Mouse (Mus musculus) cerebellum, adult 8-10 months (tissue): ENCODE results near the gene Abat.
"Not testable (repeated sequence)": the region's sequence is repeated elsewhere in the genome, so short reads cannot be mapped to it uniquely, and the experiment has no call there.

Source experiments
- DNase-seq: peaks from one replicate; pipeline ENCODE4 v3.0.0; 2022

Abat gene

DNA sequence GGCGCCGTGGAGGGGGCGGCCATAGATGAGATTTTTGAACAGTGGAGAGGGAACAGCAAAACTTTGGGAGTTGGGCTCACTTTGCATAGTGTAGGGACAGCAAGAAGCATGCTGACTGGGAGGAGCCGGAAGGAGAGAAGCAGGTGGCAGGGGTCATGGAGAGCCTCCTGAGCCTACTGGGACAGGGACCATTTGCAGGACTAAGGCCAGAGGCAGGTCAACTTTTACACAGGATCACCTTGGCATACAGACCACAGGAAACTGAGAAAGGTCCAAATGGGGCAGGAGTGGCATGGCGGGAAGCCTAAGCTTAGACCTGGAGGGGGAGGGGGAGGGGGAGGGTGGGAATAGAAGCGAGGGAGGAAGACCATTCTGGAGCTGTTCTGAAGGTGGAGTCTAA lies 20.2 kb downstream of the Abat start:
- no peak for DNase-seq

- DNase-seq, result no peak
Measured at GRCm38 (mm10) chr16:8534466-8535200, 21.4 kb downstream of the Abat start.

- no peak for DNase-seq
Measured at GRCm38 (mm10) chr16:8535411-8535810, 22.2 kb downstream of the Abat start.

DNA sequence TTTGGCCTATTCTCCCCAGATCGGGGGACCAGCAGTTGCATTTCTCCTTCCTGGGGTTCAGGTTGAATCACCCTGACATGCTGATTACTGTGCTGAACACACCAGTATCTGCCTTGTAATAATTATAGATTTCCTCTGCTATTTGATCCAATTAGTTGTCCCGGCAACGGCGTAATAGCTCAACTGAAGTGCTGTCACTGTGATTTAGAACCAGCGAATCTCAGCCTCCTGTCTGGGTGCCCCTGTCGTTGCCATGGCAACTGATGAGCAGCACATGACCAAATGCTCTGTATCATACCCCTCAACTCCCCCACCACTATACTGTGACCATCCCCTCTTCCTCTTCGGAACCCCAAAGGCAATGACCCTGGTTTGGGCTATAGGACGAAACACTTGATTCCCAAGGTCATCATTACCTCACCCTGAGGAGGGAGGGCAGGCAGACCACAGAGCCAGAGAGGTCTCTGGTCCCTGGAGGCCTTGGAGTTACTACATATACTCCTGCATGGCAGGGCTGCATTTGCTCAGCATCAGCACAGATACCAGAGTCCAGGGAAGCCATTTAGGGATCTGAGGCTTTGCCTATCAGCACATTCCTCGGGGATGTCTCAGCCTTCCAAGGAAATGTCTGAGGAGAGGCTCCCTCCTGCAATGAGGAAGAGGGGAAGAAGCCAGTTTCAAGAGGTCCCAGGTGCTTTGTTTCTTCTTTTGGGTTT lies 26.1 kb downstream of the Abat start:
- no peak for DNase-seq

DNA sequence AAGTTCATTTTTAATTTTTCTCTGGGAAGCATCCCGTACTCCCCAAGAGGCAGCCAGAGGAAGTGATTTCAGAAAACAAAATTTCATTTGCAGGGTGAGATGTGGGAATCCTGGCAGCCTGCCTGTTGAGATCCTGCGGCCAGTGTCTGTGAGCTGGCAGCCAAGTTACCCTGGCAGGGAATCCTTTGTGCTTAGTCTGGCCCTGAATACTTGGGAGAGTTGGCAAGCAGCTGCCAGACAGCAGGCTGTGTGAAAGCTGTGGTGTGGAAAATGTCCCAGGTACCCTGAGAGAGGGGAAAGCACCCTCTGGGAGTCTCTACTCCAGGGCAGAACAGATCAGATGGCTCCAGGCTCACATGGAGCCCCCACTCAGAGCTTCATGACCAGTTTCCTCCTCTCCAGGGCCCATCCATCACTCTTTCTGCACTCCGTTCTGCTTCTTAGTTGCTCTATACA lies 27.7 kb downstream of the Abat start:
- peak; percentile 79 for DNase-seq

GRCm38 (mm10) chr16:8547836-8548235 lies 34.6 kb downstream of the Abat start:
- no peak for DNase-seq

- no peak for DNase-seq
Measured at GRCm38 (mm10) chr16:8549506-8549905, 36.3 kb downstream of the Abat start.

- DNase-seq, result no peak
Measured at GRCm38 (mm10) chr16:8554351-8554750, 41.1 kb downstream of the Abat start.

DNA sequence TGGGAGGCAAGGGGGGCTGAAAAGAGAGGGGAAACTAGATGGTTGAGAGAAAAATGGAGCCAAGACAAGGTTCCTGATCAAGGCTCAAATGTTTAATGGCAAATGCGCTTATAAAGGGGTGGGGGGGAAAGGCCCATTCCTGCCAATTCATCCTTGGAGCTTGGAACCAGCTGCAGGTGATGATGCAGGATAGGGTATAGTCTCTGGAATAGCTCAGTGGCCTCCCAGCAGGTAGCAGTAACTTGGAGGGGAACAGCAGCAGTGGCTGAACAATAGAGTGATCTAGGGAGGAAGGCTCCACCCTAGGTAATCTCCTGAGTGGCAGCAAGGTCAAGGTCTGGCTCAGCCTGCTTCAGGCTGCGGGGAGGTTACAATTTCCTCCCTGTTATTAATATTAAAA lies 41.5 kb downstream of the Abat start:
- not testable (repeated sequence) for DNase-seq

DNA sequence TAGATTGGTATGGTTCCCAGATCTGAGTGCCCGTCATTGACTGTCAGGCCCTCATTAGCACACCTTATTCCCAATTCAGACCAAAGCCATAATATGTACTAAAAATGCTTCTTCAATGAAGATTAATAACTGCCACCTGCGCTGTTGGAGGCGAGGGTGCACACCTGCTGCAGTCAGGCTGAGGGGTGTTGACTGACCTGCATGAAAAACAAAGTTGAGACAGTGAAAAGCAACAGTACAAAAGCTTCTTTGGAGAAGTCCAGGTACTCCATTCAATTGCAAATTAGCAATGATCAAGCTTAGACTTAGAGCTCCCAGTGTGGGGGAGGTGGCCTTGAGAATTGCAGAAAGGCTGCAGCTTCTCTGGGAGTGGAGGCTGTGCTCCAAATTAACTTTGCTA lies 42.1 kb downstream of the Abat start:
- DNase-seq, result not testable (repeated sequence)

GRCm38 (mm10) chr16:8560079-8560478 lies 46.9 kb downstream of the Abat start:
- DNase-seq, result no peak

- DNase-seq, result not testable (repeated sequence)
Measured at GRCm38 (mm10) chr16:8561101-8561500, 47.9 kb downstream of the Abat start.

DNA sequence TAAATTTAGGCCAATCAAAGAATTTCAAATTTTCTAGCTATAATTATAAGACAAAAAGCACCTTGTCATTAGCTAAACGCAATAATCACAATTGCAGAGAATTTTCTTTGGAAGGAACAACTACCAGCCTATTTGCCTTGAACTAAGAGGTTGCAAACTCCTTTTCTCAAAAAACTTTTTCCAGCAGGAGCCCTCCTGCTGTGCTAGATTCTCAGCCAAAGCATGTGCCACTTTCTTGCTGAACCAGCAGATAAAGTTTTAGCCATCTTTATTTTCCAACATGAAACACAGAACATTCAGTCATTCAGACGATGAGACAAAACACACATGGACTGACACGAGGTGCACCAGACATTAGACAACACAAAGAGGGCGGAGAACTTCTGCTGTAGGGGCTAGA lies 48.6 kb downstream of the Abat start:
- not testable (repeated sequence) for DNase-seq

DNA sequence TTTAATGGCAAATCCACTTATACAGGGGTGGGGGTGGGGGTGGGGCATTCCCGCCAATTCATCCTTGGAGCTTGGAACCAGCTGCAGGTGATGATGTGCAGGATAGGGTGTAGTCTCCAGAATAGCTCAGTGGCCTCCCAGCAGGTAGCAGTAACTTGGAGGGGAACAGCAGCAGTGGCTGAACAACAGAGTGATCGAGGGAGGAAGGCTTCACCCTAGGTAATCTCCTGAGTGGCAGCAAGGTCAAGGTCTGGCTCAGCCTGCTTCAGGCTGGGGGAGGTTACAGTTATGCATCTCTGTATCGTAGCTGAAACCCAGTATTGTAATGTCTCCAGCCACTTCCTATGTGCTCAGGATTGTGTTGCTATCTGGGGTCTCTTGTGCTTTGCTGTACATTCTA lies 49.6 kb downstream of the Abat start:
- not testable (repeated sequence) for DNase-seq

DNA sequence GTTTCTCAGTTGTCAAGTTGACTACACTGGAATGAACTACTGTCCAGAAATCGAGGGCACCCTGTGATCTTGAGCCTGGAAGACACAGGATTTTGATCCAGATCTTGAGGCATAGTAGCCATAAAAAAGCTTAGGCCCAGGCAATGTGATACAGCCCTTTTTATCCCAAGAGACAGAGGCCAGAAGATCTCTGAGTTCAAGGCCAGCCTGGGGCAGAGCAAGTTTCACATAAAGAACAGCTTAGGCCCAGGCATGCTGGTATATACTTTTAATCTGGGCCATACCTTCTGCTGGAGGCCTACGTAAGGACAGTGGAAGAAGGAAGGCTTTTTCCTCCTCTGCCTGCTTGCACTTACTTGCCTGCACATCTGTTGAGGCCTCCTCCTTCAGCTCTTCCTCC lies 51.6 kb downstream of the Abat start:
- DNase-seq, result no peak

- DNase-seq, result no peak
Measured at GRCm38 (mm10) chr16:8565539-8565938, 52.3 kb downstream of the Abat start.

- DNase-seq, result no peak
Measured at GRCm38 (mm10) chr16:8566115-8566711, 53.0 kb downstream of the Abat start.

DNA sequence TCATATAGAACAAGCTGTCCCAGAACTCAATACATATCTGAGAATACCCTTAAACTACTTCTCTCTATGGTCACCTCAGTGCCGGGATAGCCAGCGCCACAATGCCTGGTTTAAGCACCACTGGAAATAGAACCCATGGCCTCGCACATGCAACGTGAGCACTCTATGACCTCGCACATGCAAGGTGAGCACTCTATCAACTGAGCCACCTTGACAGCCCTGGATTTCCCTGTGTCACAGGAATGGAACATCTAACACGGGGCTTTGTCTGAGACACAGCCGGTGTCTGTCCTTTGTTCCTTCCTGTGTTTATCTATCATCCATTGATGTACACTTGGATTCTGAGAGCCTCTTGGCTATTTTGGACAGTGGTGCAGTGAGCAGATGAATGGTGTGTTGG lies 55.7 kb downstream of the Abat start:
- DNase-seq, result no peak

GRCm38 (mm10) chr16:8570336-8570735 lies 57.1 kb downstream of the Abat start:
- DNase-seq, result no peak

DNA sequence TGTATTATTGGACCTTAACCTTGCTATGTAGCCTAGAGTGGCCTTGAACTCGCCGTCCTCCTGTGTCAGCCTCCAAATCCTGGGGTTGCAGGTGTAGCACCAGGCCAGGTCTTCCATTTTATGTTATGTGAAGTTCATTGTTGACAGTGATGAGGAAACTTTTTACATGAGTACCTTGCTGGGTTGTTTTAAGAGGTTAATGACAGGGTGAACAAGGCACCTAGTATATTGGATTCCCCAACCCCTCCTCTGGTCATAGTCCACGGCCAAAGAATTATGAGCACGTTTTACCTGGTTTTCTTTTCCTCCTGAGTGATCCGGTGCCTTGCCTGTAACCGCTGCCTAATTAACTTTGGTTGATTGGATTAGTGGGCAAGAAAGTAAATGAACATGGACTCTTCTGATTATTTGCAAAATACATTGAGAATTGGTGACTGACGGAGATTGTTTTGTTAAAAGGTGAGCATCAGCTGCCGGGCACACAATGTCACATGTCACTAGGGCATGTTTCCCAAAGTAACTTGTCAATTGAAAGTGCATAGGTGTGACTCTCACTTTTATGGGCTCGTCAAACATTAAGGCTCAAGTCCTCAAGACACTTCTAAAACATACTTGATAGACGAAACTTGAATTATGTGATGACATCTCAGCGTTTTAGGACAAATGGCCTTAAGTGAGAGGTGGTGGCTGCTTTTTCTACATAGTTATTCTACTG lies 57.8 kb downstream of the Abat start:
- no peak for DNase-seq

- no peak for DNase-seq
Measured at GRCm38 (mm10) chr16:8573041-8573440, 59.8 kb downstream of the Abat start.

- DNase-seq, result no peak
Measured at GRCm38 (mm10) chr16:8573751-8574150, 60.5 kb downstream of the Abat start.

- no peak for DNase-seq
Measured at GRCm38 (mm10) chr16:8574316-8574715, 61.1 kb downstream of the Abat start.
